Mouse (Mus musculus) brain, embryonic 14.5 days (tissue): ENCODE data around the gene Zfhx3.

Experiments used
- CTCF ChIP-seq: fragments of 200-500 bp; IDR thresholded peaks from 2 replicates; pipeline ENCODE4 v1.5.1; 2012; ENCODE audit warnings: inconsistent platforms, mild to moderate bottlenecking, moderate library complexity, borderline replicate concordance; ENCODE audit not compliant: insufficient read depth, insufficient read length; ENCODE audit errors: extremely low read depth
- POLR2A ChIP-seq: fragments of 200-500 bp; IDR thresholded peaks from 2 replicates; pipeline ENCODE4 v1.6.1; 2012; ENCODE audit warnings: mild to moderate bottlenecking, inconsistent platforms, borderline replicate concordance; ENCODE audit not compliant: poor library complexity, insufficient read depth, insufficient read length, severe bottlenecking; ENCODE audit errors: extremely low read depth

DNA sequence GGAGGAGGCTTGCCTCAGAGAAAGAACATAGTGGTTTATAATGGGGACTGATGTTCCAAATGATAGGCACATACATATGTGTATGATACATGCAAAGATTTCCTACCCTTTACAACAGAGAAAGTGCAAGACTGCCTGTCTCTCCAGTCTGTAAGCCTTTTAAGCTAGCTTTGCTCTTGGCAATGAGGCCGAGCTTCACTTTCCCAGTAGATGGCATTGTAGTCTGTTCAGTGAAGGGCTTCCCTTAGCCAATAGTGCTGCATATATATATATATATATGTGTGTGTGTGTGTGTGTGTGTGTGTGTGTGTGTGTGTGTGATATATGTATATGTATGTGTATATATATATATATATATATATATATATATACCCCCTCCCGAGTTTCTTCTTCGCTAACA lies 13.4 kb downstream of the Zfhx3 start:
- TF ChIP-seq CTCF (peak; percentile 58; the same call in 1 of the 2 replicates), POLR2A (no peak)
